Mouse (Mus musculus) yolk sac, embryonic 10.5 days (tissue): ENCODE measurements around the gene Cobll1.
"Not testable (repeated sequence)": the region's sequence is repeated elsewhere in the genome, so short reads cannot be mapped to it uniquely, and the experiment has no call there.

Experiments used
- DNase-seq: peaks from one replicate; pipeline ENCODE4 v3.0.0-alpha.2; 2017; ENCODE audit warnings: low spot score

Gene Cobll1

GRCm38 (mm10) chr2:65238964-65239570 is at the start of gene Cobll1:
Cobll1 (minus strand) TSS chr2:65239403.
- DNase-seq: peak; percentile 85

- DNase-seq: no peak
Measured at GRCm38 (mm10) chr2:65288696-65289095, 49.5 kb upstream of the Cobll1 start.

- DNase-seq: no peak
Measured at GRCm38 (mm10) chr2:65285380-65285779, 46.2 kb upstream of the Cobll1 start.

- no peak for DNase-seq
Measured at GRCm38 (mm10) chr2:65282979-65283378, 43.8 kb upstream of the Cobll1 start.

- DNase-seq: peak; percentile 36
Measured at GRCm38 (mm10) chr2:65279029-65279690, 40.0 kb upstream of the Cobll1 start.

- no peak for DNase-seq
Measured at GRCm38 (mm10) chr2:65275443-65276061, 36.3 kb upstream of the Cobll1 start.

GRCm38 (mm10) chr2:65273910-65274309 is 34.7 kb upstream of the Cobll1 start:
- DNase-seq: no peak

GRCm38 (mm10) chr2:65268731-65269130 is 29.5 kb upstream of the Cobll1 start:
- no peak for DNase-seq

- DNase-seq: no peak
Measured at GRCm38 (mm10) chr2:65267834-65268233, 28.6 kb upstream of the Cobll1 start.

- DNase-seq: no peak
Measured at GRCm38 (mm10) chr2:65266576-65267299, 27.5 kb upstream of the Cobll1 start.

- DNase-seq: no peak
Measured at GRCm38 (mm10) chr2:65262251-65262650, 23.0 kb upstream of the Cobll1 start.

- not testable (repeated sequence) for DNase-seq
Measured at GRCm38 (mm10) chr2:65260828-65261227, 21.6 kb upstream of the Cobll1 start.

- DNase-seq: no peak
Measured at GRCm38 (mm10) chr2:65260400-65260799, 21.2 kb upstream of the Cobll1 start.

- DNase-seq: no peak
Measured at GRCm38 (mm10) chr2:65257446-65257845, 18.2 kb upstream of the Cobll1 start.

- no peak for DNase-seq
Measured at GRCm38 (mm10) chr2:65256494-65257254, 17.5 kb upstream of the Cobll1 start.

- DNase-seq: no peak
Measured at GRCm38 (mm10) chr2:65250589-65251104, 11.4 kb upstream of the Cobll1 start.

GRCm38 (mm10) chr2:65249575-65249974 is 10.4 kb upstream of the Cobll1 start:
- DNase-seq: no peak

GRCm38 (mm10) chr2:65240173-65240745 is 1.1 kb upstream of the Cobll1 start:
- no peak for DNase-seq

- peak; percentile 87 for DNase-seq
Measured at GRCm38 (mm10) chr2:65238171-65238963, 836 bp downstream of the Cobll1 start.

- peak; percentile 80 for DNase-seq
Measured at GRCm38 (mm10) chr2:65237610-65238170, 1.5 kb downstream of the Cobll1 start.
